Mouse (Mus musculus) cortical plate, adult 2 months (tissue): ENCODE results near the gene Clec2g.

Source experiments
- CTCF ChIP-seq: fragments of 200-500 bp; IDR thresholded peaks from 2 replicates; pipeline ENCODE4 v1.5.1; 2011; ENCODE audit warnings: mild to moderate bottlenecking, control low read depth, low read length; ENCODE audit not compliant: insufficient read depth; ENCODE audit errors: extremely low read depth
- POLR2A ChIP-seq: fragments of 200-500 bp; IDR thresholded peaks from 2 replicates; pipeline ENCODE4 v1.6.1; 2011; ENCODE audit warnings: mild to moderate bottlenecking, low read length, control low read depth; ENCODE audit not compliant: insufficient read depth; ENCODE audit errors: extremely low read depth

- TF ChIP-seq POLR2A (no peak), CTCF (no peak)
These were observed 78.8 kb downstream of the Clec2g start for GRCm38 (mm10) chr6:129012966-129013365.
